Mouse (Mus musculus): Measurements from ENCODE around the gene Map3k21. TPM values are rescaled to one million over a fixed set of nuclear protein-coding genes. Genes with fewer than 3 reads are reported as not detected.
A peak's percentile ranks its signal among the peaks of the same experiment; 100 is the strongest.

Gene Map3k21
- polyA plus RNA-seq, 1 experiment from 2014 or later = 1.0 TPM

- peaks cover 8% of the 10 kb centered on the region; the same call in 1 of the 2 replicates for H3K27me3 ChIP-seq (ENCODE audit: control insufficient read depth, insufficient read depth, low read length)
Measured at GRCm38 (mm10) chr8:125996031-125996839, 86.0 kb downstream of the Map3k21 start.

DNA sequence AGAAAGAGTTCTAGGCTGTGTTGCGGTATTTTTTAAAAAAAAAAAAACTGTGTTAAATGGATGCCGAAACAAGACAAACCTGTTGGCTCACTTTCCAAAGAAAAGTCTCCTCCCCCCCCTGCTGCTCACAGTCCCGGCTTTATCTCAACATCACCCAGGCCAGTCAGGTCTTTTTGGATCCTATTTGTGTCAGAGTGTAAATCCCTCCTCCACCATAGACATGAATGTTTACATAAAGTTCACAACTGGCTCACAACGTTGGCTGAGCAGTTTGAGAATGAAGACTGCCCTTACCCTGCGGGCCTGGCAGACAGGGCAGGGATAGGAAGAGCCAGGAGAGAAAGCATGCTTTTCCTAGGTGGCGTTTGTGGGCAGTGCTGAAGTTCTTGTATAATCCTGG is 86.7 kb downstream of the Map3k21 start:
- peak overlapping the region; percentile 70 for H3K9ac ChIP-seq (ENCODE audit: low read length)
- H3K9me3 ChIP-seq (replicated peaks; ENCODE audit: control insufficient read depth, low read length) = no peaks in the 10 kb centered on the region
- peaks cover 8% of the 10 kb centered on the region; the same call in 1 of the 2 replicates for H3K27me3 ChIP-seq (ENCODE audit: control insufficient read depth, insufficient read depth, low read length)
- H3K4me2 ChIP-seq (ENCODE audit: low read depth, low read length) = peak overlapping the region; percentile 72
- peaks cover 6% of the 10 kb centered on the region; the same call in 1 of the 2 replicates for H3K4me1 ChIP-seq (ENCODE audit: control insufficient read depth, insufficient read depth, low read length)
- H3K36me3 ChIP-seq (ENCODE audit: control insufficient read depth, insufficient read depth, low read length) = no peaks in the 10 kb centered on the region
- H3K27ac ChIP-seq (ENCODE audit: low read length) = peak overlapping the region; percentile 93
- peak overlapping the region; percentile 67 for H3K4me3 ChIP-seq (replicated peaks; ENCODE audit: low read length)
- WGBS = 21% methylated on average over 6 of the region's 6 CpGs
- ATAC-seq (ENCODE audit: insufficient read depth, low FRiP score) = peak; percentile 59; the same call in 1 of the 2 replicates

More at GRCm38 (mm10) chr8:125996031-125996839, 86.0 kb downstream of the Map3k21 start:
- peak; percentile 52; the same call in 1 of the 2 replicates for ATAC-seq (ENCODE audit: insufficient read depth, low FRiP score)
- Histone ChIP-seq H3K9me3 (replicated peaks; ENCODE audit: control insufficient read depth, low read length) (no peaks in the 10 kb centered on the region), H3K4me3 (replicated peaks; ENCODE audit: low read length) (peak overlapping the region; percentile 67), H3K4me2 (ENCODE audit: low read depth, low read length) (peak overlapping the region; percentile 72), H3K4me1 (ENCODE audit: control insufficient read depth, insufficient read depth, low read length) (peaks cover 6% of the 10 kb centered on the region; the same call in 1 of the 2 replicates), H3K27ac (ENCODE audit: low read length) (peak overlapping the region; percentile 93), H3K36me3 (ENCODE audit: control insufficient read depth, insufficient read depth, low read length) (no peaks in the 10 kb centered on the region), H3K9ac (ENCODE audit: low read length) (peak overlapping the region; percentile 70)
- 21% methylated on average over 14 of the region's 14 CpGs for WGBS

Other genes with a start within 250 kb of the Map3k21 start
- 4.3 TPM in 2 replicates for gene Map10, start 240.6 kb upstream of the Map3k21 start, polyA plus RNA-seq (2015; fragmentation: Nextera tagmentation; extraction: Ambion mirVana)
- 31.0 and 31.3 TPM in 2 replicates for gene Ntpcr, start 180.5 kb upstream of the Map3k21 start, polyA plus RNA-seq (2015; fragmentation: Nextera tagmentation; extraction: Ambion mirVana)
- 0.39 and 0.41 TPM in 2 replicates for gene Pcnx2, start 12.1 kb upstream of the Map3k21 start, polyA plus RNA-seq (2015; fragmentation: Nextera tagmentation; extraction: Ambion mirVana)
- 63.8 and 76.0 TPM in 2 replicates for gene Kcnk1, start 84.7 kb downstream of the Map3k21 start, polyA plus RNA-seq (2015; fragmentation: Nextera tagmentation; extraction: Ambion mirVana)

Data from stomach, embryonic 16.5 days (tissue).